In genomic region chr12:71274519-71275237, GRCm38 (mm10) we compare ENCODE assay signal across 11 mouse cellular contexts. TPM values are rescaled to one million over a fixed set of nuclear protein-coding genes. Genes with fewer than 3 reads are reported as not detected.
DNase-seq lines count a peak whose midpoint lies in the region; ATAC-seq and TF ChIP-seq lines count a peak whose summit lies in the region.
"Had no signal": no experiment of that assay in that cellular context is flagged by ENCODE, and none has a peak within 500 bp of the region (broad histone marks: within the 10 kb centered on the region; RNA-seq: fewer than 3 reads in every experiment).

No protein-coding gene starts in this region.

- 91% methylated on average over 5 of the region's 5 CpGs for WGBS in lung, embryonic 14.5 days

- peak; percentile 54 for TF ChIP-seq CTCF in lung, embryonic 14.5 days (IDR thresholded peaks at IDR 0.05; ENCODE audit: low read depth)

- ATAC-seq in frontal cortex, adult (ENCODE audit: low TSS enrichment), result peak; percentile 55; the same call in 1 of the 2 replicates
- no peak for ATAC-seq in lung, embryonic 14.5 days (ENCODE audit: insufficient read depth)

- H3K9me3 ChIP-seq in lung, embryonic 14.5 days (ENCODE audit: low read depth, low read length), result no peaks in the 10 kb centered on the region
- H3K9me3 ChIP-seq: limb, embryonic 10.5 days had no signal

- H3K4me3 ChIP-seq in lung, embryonic 14.5 days (ENCODE audit: low read depth, low read length), result no peak overlapping the region
- H3K4me3 ChIP-seq: limb, embryonic 10.5 days had no signal

- no peaks in the 10 kb centered on the region for H3K4me1 ChIP-seq in lung, embryonic 14.5 days (ENCODE audit: insufficient read depth)

- no peaks in the 10 kb centered on the region for H3K36me3 ChIP-seq in lung, embryonic 14.5 days (ENCODE audit: insufficient read depth)
- H3K36me3 ChIP-seq: limb, embryonic 10.5 days had no signal

- no peak overlapping the region for H3K9ac ChIP-seq in lung, embryonic 14.5 days

- H3K27me3 ChIP-seq in lung, embryonic 14.5 days (ENCODE audit: insufficient read depth, low read length), result no peaks in the 10 kb centered on the region

- no peak overlapping the region for H3K27ac ChIP-seq in lung, embryonic 14.5 days (ENCODE audit: low read depth)
- H3K27ac ChIP-seq: limb, embryonic 10.5 days had no signal

- DNase-seq in frontal cortex, postnatal 36 days (ENCODE audit: low spot score in 2 of 2), result no peak
- DNase-seq in lung, embryonic 14.5 days, result no peak
- DNase-seq in lung, postnatal 4 days, result no peak
- DNase-seq in R1 (ENCODE audit: low read depth, low spot score), result peak; percentile 69
- DNase-seq in thymus, postnatal 0 days (ENCODE audit: low spot score), result peak; percentile 24
- DNase-seq in embryo, embryonic 10 days (ENCODE audit: low spot score), result no peak
- DNase-seq in ovary, postnatal 14 days (ENCODE audit: low spot score), result no peak
- DNase-seq: cerebellum, postnatal 36 days; lung, postnatal 14 days had no signal

- no peak overlapping the region for H3K4me2 ChIP-seq in lung, embryonic 14.5 days

RNA-seq across cellular contexts. Expression of gene Dact1, which starts 35.0 kb away (rescaled TPM):
- 9.0 and 10.4 TPM in 2 replicates for polyA plus RNA-seq in lung, embryonic 14.5 days (2014; fragmentation: Nextera tagmentation; extraction: Ambion mirVana)
- polyA plus RNA-seq in thymus, postnatal 0 days (2015; fragmentation: Nextera tagmentation; extraction: Ambion mirVana), result 1.9 and 2.0 TPM in 2 replicates

Comparison
In these comparisons a context has a peak if more than half of its experiments do, and no peak if none do; other contexts are left out.
1. DNase-seq: peak in R1 (single experiment) and thymus, postnatal 0 days (single experiment); none in frontal cortex, postnatal 36 days (0 of 2), lung, embryonic 14.5 days (single experiment), lung, postnatal 4 days (0 of 2), embryo, embryonic 10 days (single experiment) and ovary, postnatal 14 days (single experiment).